Mouse (Mus musculus) inflammation-experienced regulatory T-cells (primary cell): ENCODE measurements around the gene Smim24. TPM values are rescaled to one million over a fixed set of nuclear protein-coding genes. Genes with fewer than 3 reads are reported as not detected.

Experiments used
- polyA plus RNA-seq, 2 experiments: library from polyadenylated mRNA; unstranded; fragments of 100-300 nt; shearing (Covaris generic); gene quantifications; one replicate each; pipeline ENCODE4 v1.2.1; 2017

Smim24 gene
- polyA plus RNA-seq, result 1 to 10 TPM in 1 of 2 experiments, not detected in 1; 5.5 TPM

DNA sequence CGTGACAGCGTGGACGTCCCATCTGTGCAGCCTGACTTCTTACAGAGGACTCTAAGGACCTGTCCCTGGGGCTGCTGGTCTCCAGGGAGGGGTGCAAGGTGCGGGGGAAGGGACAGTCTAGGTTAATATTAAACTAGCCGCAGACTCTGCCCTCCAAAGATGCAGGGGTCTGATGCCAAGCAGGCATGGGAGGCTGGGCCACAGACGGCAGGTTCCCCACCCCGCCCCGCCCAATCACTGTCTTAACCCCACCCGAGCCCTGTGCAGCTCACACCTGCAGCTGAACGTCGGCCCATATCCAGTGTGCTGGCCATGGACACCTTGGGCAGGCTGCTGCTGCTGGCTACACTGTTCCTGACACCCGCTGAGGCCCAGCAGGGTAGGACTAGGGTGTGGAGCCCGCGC is at the start of gene Smim24:
Smim24 (plus strand) TSS at position 271 of the 405 bp plus-strand sequence.

DNA sequence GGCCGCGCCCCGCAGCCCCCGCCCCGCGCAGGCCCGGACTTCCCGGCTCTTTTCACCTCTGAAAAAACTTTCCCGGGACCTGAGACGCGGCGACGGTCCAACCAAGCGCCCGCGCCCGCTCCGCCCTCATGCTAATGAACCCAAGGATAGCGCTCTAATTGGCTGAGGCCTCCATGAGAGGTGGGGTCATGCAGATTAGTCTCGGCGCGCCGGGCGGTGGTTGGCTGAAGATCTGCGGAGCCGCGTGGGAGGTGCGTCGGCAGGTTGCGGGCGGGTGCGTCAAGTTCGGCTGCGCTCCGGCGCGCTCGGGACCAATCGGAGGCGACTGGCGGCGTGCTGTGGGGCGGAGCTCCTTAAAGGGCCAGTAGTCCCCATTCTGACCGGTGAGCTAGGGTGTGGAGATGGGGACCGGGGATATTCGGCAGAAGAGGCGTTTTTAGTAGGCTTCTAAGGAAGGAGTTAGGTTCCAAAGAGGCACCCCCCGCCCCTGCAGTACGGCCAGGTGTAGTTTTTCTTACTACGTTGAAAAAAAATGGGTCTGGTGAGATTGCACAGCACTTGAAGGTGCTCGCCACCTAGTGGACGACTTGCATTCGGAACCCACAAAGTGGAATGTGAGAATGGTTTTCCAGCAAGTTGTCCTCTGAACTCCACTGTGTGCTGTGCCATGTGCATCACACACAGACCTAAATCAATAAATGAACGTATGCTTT is 42.3 kb upstream of the Smim24 start, which contains the start of gene Hmg20b:
Hmg20b (minus strand) TSS at position 130 of the 713 bp plus-strand sequence.

DNA sequence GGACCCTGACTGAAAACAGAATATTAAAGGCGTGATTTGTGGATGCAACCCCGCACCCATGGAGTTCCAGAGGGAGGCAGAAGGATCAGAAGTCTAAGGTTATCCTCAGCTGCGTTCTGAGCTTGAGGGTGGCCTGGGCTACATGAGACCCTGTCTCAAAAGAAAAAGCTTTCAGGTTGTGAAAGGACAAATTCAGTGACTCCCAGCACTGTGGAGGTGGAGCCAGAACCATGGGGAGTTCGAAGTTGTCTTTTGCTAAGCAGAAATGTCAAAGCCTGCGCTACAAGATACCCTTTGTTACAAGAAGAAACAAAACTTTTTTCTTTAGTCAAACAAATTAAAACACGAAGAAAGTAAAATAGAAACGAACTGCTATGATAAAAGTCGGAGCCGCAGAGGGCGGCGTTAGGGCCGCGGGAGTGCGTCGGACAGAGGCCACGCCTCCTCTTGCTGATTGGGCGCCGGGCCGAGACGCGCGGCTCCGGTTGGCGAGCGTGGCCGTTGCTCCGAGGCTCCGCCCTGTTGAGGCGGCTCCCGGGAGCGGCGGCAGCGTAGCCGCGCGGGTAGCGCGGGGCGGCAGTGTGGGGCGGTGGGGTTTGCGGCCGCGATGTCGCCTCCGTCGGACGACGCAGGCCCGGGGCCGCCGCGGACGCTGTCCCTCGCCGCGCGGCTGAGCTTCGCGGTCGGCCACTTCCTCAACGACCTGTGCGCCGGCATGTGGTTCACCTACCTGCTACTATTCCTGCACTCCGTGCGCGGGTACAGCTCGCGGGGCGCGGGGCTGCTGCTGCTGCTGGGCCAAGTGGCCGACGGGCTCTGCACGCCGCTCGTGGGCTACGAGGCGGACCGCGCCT is 35.6 kb upstream of the Smim24 start, which contains the start of gene Mfsd12:
Mfsd12 (plus strand) TSS at position 501 of the 854 bp plus-strand sequence.

DNA sequence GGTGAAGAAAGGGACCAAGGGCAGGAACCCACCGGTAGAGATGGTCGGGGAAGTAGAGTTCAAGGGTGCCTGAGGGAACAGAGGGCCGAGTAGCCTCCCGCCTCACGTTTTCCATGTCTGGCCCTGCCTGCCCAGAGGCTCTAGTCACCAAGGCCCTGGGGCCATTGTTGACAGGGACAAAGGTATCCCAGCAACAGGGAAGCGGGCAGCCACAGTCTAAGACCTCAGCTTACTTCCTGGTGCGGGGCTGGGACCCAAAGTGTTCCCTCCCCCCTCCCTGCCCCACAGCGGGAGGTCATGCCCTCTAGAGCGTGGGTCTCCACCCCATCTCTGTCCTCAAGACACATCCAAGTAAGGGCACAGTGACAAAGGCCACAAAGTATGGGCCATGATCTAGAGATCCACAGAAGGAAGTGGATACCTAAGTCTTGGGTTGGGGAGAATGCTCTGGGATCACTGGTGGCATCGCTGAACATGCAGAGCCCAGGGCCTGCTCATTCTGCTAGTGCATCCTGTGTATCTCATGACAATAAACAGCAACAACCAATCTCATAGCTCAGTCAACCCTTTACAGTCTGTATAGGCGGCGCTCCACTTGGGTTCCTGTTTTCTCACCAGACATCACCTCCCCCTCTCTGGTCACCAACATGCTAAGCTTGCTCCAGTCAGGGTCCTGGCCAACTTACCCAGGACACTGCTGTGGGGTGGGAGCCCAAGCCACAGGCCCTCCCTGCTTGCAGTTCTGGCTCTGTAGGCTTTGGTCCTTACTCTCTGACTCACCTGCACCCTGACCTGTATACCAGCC is 27.0 kb upstream of the Smim24 start, which contains the start of gene 4930404N11Rik:
4930404N11Rik (minus strand) TSS at position 145 of the 805 bp plus-strand sequence.

DNA sequence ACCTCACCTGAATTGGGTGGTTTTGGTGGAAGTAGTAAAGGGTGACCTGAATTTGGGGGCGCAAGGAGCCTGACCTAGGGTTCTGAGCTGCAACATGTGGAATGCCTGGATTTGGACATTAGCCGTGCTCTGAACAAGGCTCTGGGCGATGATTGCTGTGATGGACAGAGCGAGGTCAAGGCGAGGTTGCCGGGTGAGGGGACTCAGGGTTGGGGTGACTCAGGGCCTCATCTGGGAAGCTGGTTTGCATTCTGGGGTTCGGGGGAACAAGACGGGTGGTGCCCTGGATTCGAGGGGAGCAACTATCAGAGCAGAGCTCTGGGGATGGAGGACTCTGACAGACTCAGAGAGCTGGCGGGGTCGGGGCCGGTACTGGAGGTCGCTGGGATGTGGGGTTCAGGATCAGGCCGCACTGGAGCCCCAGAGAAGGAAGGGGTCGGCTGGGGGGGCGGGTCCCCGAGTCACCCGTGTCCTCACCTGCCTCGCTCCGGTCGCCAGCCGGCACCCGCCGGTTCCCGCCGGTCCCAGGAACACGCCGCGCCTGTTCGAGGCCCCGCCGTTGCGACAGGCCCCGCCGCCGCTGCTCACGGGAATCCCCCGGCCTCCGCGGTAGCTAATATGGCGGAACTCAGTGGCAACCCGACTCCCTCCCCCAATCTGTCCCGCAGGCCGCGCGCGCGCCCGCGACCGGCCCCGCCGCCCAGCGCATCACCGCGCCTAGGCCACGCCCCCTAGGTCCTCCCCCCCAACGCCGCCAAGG is 14.9 kb upstream of the Smim24 start, which contains the start of gene Fzr1:
Fzr1 (minus strand) TSS at position 724 of the 760 bp plus-strand sequence.

DNA sequence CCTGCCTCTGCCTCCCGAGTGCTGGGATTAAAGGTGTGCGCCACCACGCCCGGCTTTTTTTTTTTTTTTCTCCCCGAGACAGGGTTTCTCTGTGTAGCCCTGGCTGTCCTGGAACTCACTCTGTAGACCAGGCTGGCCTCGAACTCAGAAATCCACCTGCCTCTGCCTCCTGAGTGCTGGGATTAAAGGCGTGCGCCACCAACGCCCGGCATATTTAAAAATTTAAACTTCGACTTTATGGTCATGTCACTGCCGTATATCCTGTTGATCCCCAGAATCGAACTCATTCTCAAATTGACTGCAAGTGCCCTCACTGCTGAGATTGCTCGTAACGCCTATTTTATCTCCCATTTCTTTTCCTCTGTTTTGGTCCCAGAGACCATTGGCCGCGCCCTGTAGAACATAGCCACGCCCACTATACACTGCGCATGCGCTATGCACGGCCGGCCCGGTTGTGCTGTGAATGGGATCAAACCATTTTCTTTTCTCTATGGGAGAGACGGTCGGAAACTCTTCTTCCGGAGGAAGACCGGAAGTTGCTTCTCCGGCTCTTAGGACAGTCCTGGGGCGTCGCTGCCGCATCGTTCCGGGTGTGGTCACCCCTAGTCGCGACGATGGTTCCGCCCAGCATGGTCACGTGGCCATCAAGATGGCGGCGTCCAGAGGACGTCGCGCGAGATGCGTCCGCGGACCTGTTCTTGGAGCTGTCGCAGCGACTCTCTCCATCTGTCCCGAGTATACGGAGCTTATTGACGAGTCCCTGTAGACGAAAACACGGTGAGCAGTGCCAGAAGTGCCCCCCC is 8.8 kb upstream of the Smim24 start, which contains the start of the genes Dohh and Gm48551:
Dohh (plus strand) TSS at position 627 of the 803 bp plus-strand sequence.
Gm48551 (plus strand) TSS at position 665 of the 803 bp plus-strand sequence.

DNA sequence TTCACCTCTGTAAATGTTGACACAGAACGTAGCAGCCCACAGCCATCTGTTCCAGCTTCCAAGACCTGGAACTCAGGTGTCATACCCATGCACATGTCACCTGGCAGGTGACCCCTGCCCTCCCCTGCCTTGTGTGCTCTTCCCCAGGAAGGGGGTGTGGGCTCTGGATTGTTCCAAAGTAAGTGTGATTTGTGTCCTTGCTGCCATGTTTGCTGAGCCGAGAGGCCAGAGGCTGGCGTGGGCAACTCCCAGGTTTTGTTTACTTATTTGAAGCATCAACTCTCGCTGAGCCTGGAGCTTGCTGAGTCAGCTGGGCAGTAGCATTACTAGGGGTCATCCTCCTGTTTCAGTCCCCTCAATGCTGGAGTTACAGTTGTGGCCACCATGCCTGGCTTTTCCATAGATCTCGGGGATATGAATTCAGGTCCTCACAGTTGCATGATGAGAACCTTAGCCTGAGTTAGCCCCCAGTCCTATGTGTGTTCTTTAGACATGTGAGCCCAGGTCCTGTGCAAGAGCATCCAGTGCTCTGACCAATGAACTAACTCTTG is 4.3 kb upstream of the Smim24 start, which contains the start of gene Gm48552:
Gm48552 (plus strand) TSS at position 501 of the 551 bp plus-strand sequence.

Other genes with a start within 250 kb of the Smim24 start
- 10 to 100 TPM; 47.9 to 52.2 TPM for gene Pias4, start 225.1 kb upstream of the Smim24 start, polyA plus RNA-seq
- gene Eef2, start 216.4 kb upstream of the Smim24 start, polyA plus RNA-seq, result 100 to 1,000 TPM; 560 to 709 TPM
- gene Dapk3, start 210.0 kb upstream of the Smim24 start, polyA plus RNA-seq, result 100 to 1,000 TPM in 1 of 2 experiments, 10 to 100 TPM in 1; 79.0 to 108 TPM
- under 1 TPM in 1 of 2 experiments, not detected in 1; 0.19 TPM for gene 4930442H23Rik, start 209.2 kb upstream of the Smim24 start, polyA plus RNA-seq
- 1 to 10 TPM in 1 of 2 experiments, under 1 TPM in 1; 0.34 to 3.1 TPM for gene Nmrk2, start 191.0 kb upstream of the Smim24 start, polyA plus RNA-seq
- gene Atcay, start 162.2 kb upstream of the Smim24 start, polyA plus RNA-seq, result 1 to 10 TPM; 1.6 to 5.6 TPM
- gene Zfr2, start 159.9 kb upstream of the Smim24 start, polyA plus RNA-seq, result 1 to 10 TPM; 7.6 TPM
- gene Matk, start 140.1 kb upstream of the Smim24 start, polyA plus RNA-seq, result 100 to 1,000 TPM in 1 of 2 experiments, 10 to 100 TPM in 1; 57.1 to 143 TPM
- gene Mrpl54, start 126.1 kb upstream of the Smim24 start, polyA plus RNA-seq, result 10 to 100 TPM; 81.0 to 96.1 TPM
- gene Apba3, start 126.1 kb upstream of the Smim24 start, polyA plus RNA-seq, result 10 to 100 TPM; 42.7 to 44.7 TPM
- 10 to 100 TPM; 19.3 to 24.9 TPM for gene Tjp3, start 101.5 kb upstream of the Smim24 start, polyA plus RNA-seq
- gene Pip5k1c, start 100.1 kb upstream of the Smim24 start, polyA plus RNA-seq, result 10 to 100 TPM; 83.6 to 95.1 TPM
- 10 to 100 TPM; 61.4 to 82.7 TPM for gene Cactin, start 71.9 kb upstream of the Smim24 start, polyA plus RNA-seq
- gene Tbxa2r, start 64.3 kb upstream of the Smim24 start, polyA plus RNA-seq, result 10 to 100 TPM; 63.1 to 66.4 TPM
- gene Gipc3, start 49.8 kb upstream of the Smim24 start, polyA plus RNA-seq, result under 1 TPM in 1 of 2 experiments, not detected in 1; 0.49 TPM
- gene Hmg20b, start 42.6 kb upstream of the Smim24 start, polyA plus RNA-seq, result 10 to 100 TPM; 35.3 to 47.8 TPM
- 1 to 10 TPM; 4.9 to 7.1 TPM for gene Mfsd12, start 35.6 kb upstream of the Smim24 start, polyA plus RNA-seq
- 1 to 10 TPM; 1.7 to 4.3 TPM for gene 4930404N11Rik, start 27.2 kb upstream of the Smim24 start, polyA plus RNA-seq
- 10 to 100 TPM; 62.2 to 65.0 TPM for gene Fzr1, start 14.5 kb upstream of the Smim24 start, polyA plus RNA-seq
- 10 to 100 TPM; 30.8 to 32.1 TPM for gene Dohh, start 8.6 kb upstream of the Smim24 start, polyA plus RNA-seq
- 1 to 10 TPM; 2.6 to 5.0 TPM for gene Gm48551, start 8.6 kb upstream of the Smim24 start, polyA plus RNA-seq
- gene Gm48552, start 4.0 kb upstream of the Smim24 start, polyA plus RNA-seq, result 1 to 10 TPM in 1 of 2 experiments, under 1 TPM in 1; 0.57 to 1.1 TPM
- 10 to 100 TPM; 20.7 to 22.4 TPM for gene Nfic, start 62.6 kb downstream of the Smim24 start, polyA plus RNA-seq
- under 1 TPM; 0.24 to 0.31 TPM for gene Celf5, start 89.7 kb downstream of the Smim24 start, polyA plus RNA-seq
- 100 to 1,000 TPM in 1 of 2 experiments, 10 to 100 TPM in 1; 98.8 to 103 TPM for gene Ncln, start 103.3 kb downstream of the Smim24 start, polyA plus RNA-seq
- 10 to 100 TPM; 59.0 to 73.6 TPM for gene S1pr4, start 107.1 kb downstream of the Smim24 start, polyA plus RNA-seq
- 10 to 100 TPM; 29.0 to 32.4 TPM for gene Gna15, start 131.2 kb downstream of the Smim24 start, polyA plus RNA-seq
- gene Gna11, start 152.1 kb downstream of the Smim24 start, polyA plus RNA-seq, result 10 to 100 TPM; 15.9 to 26.6 TPM
- gene Aes, start 166.4 kb downstream of the Smim24 start, polyA plus RNA-seq, result 1,000 to 10,000 TPM; 1,037 to 1,181 TPM
- gene Tle2, start 181.5 kb downstream of the Smim24 start, polyA plus RNA-seq, result 1 to 10 TPM; 2.8 to 5.1 TPM
- 1 to 10 TPM in 1 of 2 experiments, not detected in 1; 2.2 TPM for gene Tle6, start 208.0 kb downstream of the Smim24 start, polyA plus RNA-seq
- gene BC025920, start 213.2 kb downstream of the Smim24 start, polyA plus RNA-seq, result 1 to 10 TPM; 2.1 to 3.2 TPM
- gene Sirt6, start 234.7 kb downstream of the Smim24 start, polyA plus RNA-seq, result 10 to 100 TPM; 12.8 to 18.1 TPM
- gene Ankrd24, start 235.5 kb downstream of the Smim24 start, polyA plus RNA-seq, result 1 to 10 TPM; 2.6 to 4.3 TPM